Mouse (Mus musculus) c-Kit-negative CD71-positive TER-119-positive erythroid progenitor cells, embryonic 14.5 days (primary cell): ENCODE measurements around the gene Wfikkn1.

Experiments
- DNase-seq: peaks from one replicate; pipeline ENCODE4 v3.0.0-alpha.2; 2013; ENCODE audit warnings: low read depth, low spot score

The Wfikkn1 gene

DNA sequence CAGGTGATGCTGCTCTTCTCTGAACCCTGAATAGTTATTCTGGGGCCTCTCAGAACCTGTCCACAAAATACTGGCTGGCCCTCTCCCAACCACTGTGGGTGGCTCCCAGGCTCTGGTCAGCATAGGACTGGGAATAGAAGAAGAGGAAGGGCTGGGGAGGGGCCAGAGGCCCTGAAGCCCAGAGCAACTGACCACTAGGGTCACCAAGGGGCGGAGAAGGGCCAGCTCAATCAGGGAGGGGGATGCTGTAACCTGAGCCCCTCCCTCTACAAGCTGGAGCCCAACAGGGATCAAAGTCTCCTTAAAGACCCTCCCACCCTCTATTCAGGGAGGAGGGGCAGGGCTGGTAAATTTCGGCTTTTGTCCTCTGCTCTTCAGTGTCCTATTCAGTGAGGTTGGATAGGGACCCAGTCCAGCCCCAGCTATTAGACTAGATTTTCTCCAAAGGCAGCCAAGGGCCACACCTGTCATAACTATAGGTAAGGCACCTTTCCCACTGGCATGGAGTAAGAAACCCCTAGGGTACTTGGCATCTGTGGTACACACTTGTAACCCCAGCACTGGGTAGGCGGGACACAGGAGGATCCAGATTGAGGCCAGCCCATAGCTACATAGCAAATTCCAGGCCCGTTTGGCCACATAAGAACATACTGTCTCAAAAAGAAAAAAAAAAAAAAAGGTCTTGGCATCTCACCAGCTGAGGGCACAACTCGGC is at the start of gene Wfikkn1:
Gene Wfikkn1, minus strand, starts transcription at position 663 of the 715 bp plus-strand sequence.
- no peak for DNase-seq

- no peak for DNase-seq
Measured at GRCm38 (mm10) chr17:25925348-25925747, 44.7 kb upstream of the Wfikkn1 start.

GRCm38 (mm10) chr17:25922120-25922519 is 41.5 kb upstream of the Wfikkn1 start:
- no peak for DNase-seq

DNA sequence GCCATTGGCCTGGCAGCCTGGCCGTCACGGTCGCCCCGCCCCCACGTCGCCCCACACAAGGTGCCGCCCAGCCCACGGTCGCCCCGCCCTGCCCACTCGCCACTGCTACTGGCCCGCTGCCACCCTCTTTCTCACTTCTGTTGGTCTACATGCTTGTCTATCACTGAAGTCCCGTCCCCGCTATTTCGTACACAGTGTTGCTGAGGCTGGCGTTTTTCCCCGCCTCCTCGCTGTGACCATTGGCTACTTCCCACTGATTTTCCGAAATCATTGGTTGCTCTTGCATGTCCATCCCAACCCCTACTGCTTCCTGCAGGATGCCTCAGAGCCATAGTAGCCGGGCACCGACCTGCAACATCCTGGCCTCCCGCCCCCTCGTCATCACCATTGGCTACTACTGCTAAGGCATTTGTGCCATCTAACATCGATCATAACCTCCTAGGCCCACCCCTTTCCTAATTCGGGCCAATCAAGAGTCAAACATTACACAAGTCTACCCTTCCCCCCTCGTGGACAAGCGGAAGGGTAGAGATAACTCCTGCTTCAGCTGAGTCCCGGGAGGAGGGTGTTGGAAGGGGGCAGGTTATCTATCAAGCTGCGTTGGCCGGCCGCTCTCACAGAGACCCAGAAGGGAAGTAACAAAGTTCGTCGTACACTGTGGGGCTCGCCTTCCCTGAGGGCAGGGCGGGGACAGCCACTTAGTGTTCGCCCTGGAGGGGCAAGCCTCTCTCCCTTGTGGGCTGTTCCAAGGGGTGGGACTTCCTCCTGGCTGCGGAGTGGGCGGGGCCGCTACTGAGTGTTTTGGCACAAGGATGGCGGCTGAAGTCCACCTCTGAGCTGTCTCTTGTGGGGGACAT is 39.4 kb upstream of the Wfikkn1 start:
- DNase-seq = peak; percentile 98

DNA sequence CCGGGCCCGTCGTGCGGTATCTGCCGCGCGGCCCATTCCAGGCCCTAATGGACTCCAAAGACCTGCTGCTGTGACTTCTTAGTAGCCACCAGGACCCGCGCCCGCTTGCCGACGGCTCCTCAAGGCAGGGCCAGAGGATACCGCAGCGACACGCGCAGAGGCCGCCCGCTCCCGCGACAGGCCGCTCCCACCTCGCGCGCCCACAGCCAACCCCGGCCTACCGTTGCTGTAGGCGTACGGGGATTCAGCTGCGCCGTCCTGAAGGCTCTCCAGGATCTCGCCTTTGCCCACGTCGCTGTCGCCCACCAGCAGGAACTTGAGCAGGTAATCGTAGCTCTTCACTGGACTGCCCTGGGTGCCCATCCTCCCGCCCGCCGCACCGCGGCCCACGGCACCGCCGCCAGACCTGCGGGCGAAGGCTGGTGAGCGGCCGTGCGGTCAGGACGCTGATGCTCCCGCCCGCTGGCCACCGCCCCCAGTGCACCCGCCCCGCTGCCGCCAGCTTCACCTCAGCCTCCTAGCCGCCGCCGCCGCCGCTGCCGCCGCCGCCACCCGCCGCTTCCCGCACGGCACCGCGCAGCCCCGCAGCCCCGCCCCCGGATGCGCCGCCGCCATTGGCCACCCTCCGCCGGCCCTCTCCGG is 38.6 kb upstream of the Wfikkn1 start, which contains the start of gene Rab40c:
Gene Rab40c, minus strand, starts transcription at position 584 of the 642 bp plus-strand sequence.
- no peak for DNase-seq

- DNase-seq = no peak
Measured at GRCm38 (mm10) chr17:25918037-25918750, 37.5 kb upstream of the Wfikkn1 start.

- DNase-seq = no peak
Measured at GRCm38 (mm10) chr17:25916931-25917647, 36.4 kb upstream of the Wfikkn1 start.

- no peak for DNase-seq
Measured at GRCm38 (mm10) chr17:25914295-25914694, 33.6 kb upstream of the Wfikkn1 start.

DNA sequence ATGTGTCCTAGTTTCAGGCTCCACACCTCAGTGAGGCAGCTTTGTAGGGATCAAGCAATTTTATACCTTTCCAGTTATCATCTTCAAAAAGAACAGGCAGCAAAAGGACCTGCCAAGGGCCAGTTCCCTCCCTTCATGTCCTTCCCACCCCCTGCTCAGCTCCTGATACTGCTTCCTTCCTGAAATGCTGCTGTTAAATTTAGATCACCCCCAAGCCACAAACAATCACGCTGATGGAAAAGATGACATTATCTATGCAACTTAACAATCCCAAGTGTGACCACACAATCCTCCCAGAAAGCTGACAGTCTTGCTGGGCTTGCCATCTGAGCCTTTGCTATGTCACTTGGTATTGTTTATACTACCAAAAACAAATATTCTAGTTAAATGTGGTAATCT is 33.2 kb upstream of the Wfikkn1 start:
- DNase-seq = no peak

DNA sequence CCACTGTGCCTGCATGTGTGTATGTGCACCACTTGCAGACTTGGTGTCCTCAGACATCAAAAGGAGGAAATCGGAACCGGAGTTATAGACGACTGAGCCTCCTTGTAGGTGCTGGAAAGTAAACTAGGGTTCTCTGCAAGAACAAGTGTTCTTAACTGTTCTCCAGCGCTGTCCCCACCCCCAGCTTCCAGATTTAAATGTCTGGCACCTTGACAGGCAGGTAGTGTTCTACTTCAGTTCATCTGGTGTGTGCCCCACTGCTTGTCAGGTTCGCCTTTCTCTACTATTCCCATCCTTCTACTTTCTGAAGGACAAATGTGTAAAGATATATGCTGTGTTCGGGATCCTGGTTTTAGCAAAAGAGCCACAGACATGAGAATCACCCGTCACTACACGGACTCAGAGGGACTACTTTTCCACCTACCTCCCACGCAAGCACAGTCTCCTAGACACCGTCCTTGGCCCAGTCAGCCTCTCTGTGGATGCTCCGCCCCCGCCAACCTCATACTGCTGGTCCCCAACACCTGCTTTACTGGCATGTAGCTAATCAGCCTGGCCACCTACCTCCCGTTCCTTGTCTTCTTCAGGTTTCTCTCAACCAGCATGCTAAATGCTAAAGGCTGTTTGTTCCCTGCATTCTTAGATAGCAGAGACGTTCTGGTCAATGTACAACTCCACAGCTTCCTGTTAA is 32.7 kb upstream of the Wfikkn1 start:
- DNase-seq = no peak

GRCm38 (mm10) chr17:25911816-25912215 is 31.2 kb upstream of the Wfikkn1 start:
- DNase-seq = no peak

GRCm38 (mm10) chr17:25907640-25908039 is 27.0 kb upstream of the Wfikkn1 start:
- DNase-seq = no peak

- no peak for DNase-seq
Measured at GRCm38 (mm10) chr17:25903061-25903460, 22.4 kb upstream of the Wfikkn1 start.

DNA sequence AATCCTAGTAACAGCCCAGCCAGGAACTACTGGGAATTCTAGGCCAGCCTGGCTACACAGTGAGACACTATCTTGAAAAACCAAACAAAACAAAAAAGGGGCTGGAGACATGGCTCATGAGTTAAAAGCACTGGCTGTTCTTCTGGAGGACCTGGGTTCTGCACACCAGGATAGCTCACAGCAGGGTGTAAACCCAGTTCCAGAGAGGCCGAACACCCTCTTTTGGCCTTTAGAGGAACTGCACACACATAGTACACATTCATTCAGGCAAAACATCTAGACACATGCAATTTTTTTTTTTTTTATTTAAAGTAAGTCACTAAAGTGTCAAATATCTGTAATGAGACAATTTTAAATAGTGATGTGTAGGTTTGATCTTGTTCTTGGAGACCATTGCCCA is 19.5 kb upstream of the Wfikkn1 start:
- DNase-seq = no peak

- DNase-seq = no peak
Measured at GRCm38 (mm10) chr17:25895891-25896290, 15.2 kb upstream of the Wfikkn1 start.

- no peak for DNase-seq
Measured at GRCm38 (mm10) chr17:25895415-25895814, 14.8 kb upstream of the Wfikkn1 start.

- peak; percentile 44 for DNase-seq
Measured at GRCm38 (mm10) chr17:25893975-25894617, 13.4 kb upstream of the Wfikkn1 start.

GRCm38 (mm10) chr17:25888837-25889236 is 8.2 kb upstream of the Wfikkn1 start:
- DNase-seq = no peak

GRCm38 (mm10) chr17:25887467-25887866 is 6.8 kb upstream of the Wfikkn1 start:
- no peak for DNase-seq

GRCm38 (mm10) chr17:25886806-25887205 is 6.1 kb upstream of the Wfikkn1 start:
- no peak for DNase-seq
